Mouse (Mus musculus) CH12.LX (cell line): ENCODE data around the gene Nrd1.

Source experiments
- CHD1 ChIP-seq: IDR thresholded peaks from 2 replicates; pipeline ENCODE4 v1.6.1; 2012; ENCODE audit warnings: low read depth, low read length, improper control_type of control experiment, inconsistent platforms
- CTCF ChIP-seq, 2 experiments: IDR thresholded peaks in 1 of 2; conservative IDR thresholded peaks in 1 of 2; 2 replicates each; pipeline ENCODE4 v1.5.1; 2011 to 2012; ENCODE audit warnings: low read depth in 2 of 2, low read length in 2 of 2, improper control_type of control experiment in 1 of 2, inconsistent platforms in 1 of 2, mild to moderate bottlenecking in 1 of 2, moderate library complexity in 1 of 2
- E2F4 ChIP-seq: IDR thresholded peaks from 2 replicates; pipeline ENCODE4 v1.6.1; 2011; ENCODE audit warnings: low read depth, low read length, improper control_type of control experiment; ENCODE audit not compliant: insufficient replicate concordance
- EP300 ChIP-seq: IDR thresholded peaks from 2 replicates; pipeline ENCODE4 v1.6.1; 2011; ENCODE audit warnings: low read length, improper control_type of control experiment
- MXI1 ChIP-seq: IDR thresholded peaks from 2 replicates; pipeline ENCODE4 v1.6.1; 2011; ENCODE audit warnings: mild to moderate bottlenecking, low read depth, low read length, improper control_type of control experiment
- POLR2A ChIP-seq: IDR thresholded peaks from 2 replicates; pipeline ENCODE4 v1.6.1; 2011; ENCODE audit warnings: low read depth, mild to moderate bottlenecking, improper control_type of control experiment, low read length
- USF1 ChIP-seq: IDR thresholded peaks from 2 replicates; pipeline ENCODE4 v1.6.1; 2014; ENCODE audit warnings: low read depth, mild to moderate bottlenecking, inconsistent platforms, low read length, improper control_type of control experiment
- ZC3H11A ChIP-seq: IDR thresholded peaks from 2 replicates; pipeline ENCODE4 v1.6.1; 2012; ENCODE audit warnings: low read depth, mild to moderate bottlenecking, inconsistent platforms, low read length, improper control_type of control experiment

DNA sequence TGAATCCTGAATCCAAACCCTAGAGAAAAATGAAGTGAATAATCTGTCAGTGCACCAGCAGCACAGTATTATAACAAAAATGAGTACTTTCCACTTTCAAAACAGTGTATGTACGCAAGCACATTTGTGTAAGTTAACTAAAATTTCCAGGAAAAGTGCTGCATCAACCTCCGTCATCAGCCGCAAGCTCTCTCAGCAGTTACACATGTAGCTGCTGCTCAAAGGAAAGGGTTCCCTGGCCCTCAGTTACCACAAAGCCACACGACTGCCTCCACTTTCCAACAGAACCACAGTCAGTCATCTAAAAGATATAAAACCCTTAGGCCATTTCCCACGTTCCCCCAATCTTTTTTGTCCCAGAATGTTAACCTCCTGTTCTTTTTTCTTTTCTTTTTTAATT is 102.1 kb downstream of the Nrd1 start:
- TF ChIP-seq MXI1 (no peak), E2F4 (no peak), USF1 (no peak), CTCF (conservative IDR thresholded peaks at IDR 0.05 in 1 of 2, IDR thresholded peaks at IDR 0.05 in 1 of 2; ENCODE audit: low read depth in 2 of 2, low read length in 2 of 2) (no peak), EP300 (no peak), POLR2A (no peak), CHD1 (no peak), ZC3H11A (no peak)
